Comparison of ENCODE assay signal across 18 mouse cellular contexts in the genomic region with DNA sequence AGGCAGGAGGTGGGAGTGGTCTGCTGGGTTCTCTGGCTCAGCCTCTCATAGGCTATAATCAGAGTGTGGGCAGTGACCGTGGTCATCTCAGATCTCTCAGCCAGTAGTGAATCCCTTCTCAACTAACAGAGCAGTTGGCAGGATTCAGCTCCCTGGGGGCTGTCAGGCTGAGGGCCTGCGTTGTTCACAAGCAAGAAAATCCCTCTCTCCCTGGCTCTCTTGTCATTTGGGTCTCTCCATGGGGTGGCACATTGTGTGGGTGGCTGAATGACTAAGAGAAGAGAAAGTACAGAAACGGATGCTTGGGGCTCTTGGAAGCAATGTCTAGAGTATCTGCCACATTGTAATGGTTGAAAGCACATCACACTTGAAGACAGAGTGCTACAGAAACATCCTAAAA.
DNase-seq lines count a peak whose midpoint lies in the region; ATAC-seq lines count a peak whose summit lies in the region.
"Had no signal": no experiment of that assay in that cellular context is flagged by ENCODE, and none has a peak within 500 bp of the region (broad histone marks: within the 10 kb centered on the region; RNA-seq: fewer than 3 reads in every experiment).

No protein-coding gene starts in this region.

- intact Hi-C loops in gastrocnemius, postnatal 14 days (cut with DNase I; ENCODE audit: low total_unique reads) = no loop called here

- no peak for DNase-seq in kidney, adult 11 months
- DNase-seq in right cerebral cortex, adult 2 months (ENCODE audit: low spot score in 2 of 2) = peak; percentile 63 to 66
- DNase-seq in right cerebral cortex, postnatal 14 days = no peak
- peak; percentile 62 for DNase-seq in gastrocnemius, postnatal 14 days
- DNase-seq in right cerebral cortex, postnatal 36 days (ENCODE audit: low spot score in 2 of 2) = peak; percentile 40 to 69
- DNase-seq in limb, embryonic 10.5 days (ENCODE audit: low spot score) = no peak
- DNase-seq in testis, postnatal 14 days (ENCODE audit: low spot score) = no peak
- DNase-seq: adrenal gland, postnatal 25 days; cerebellum, adult 2 months; embryo, embryonic 11 days; lung, embryonic 14.5 days; retina, postnatal 1 day had no signal

- 22% methylated on average over 3 of the region's 3 CpGs for WGBS in kidney, embryonic 15.5 days
- 41% methylated on average over 3 of the region's 3 CpGs for WGBS in limb, embryonic 10.5 days

- no peaks in the 10 kb centered on the region for H3K36me3 ChIP-seq in kidney, embryonic 15.5 days
- no peaks in the 10 kb centered on the region for H3K36me3 ChIP-seq in limb, embryonic 10.5 days
- H3K36me3 ChIP-seq: forebrain, embryonic 10.5 days; limb, embryonic 12.5 days; neural tube, embryonic 12.5 days; stomach, embryonic 15.5 days had no signal

- no peaks in the 10 kb centered on the region for H3K27me3 ChIP-seq in kidney, embryonic 15.5 days
- H3K27me3 ChIP-seq in limb, embryonic 10.5 days (ENCODE audit: low read depth, poor library complexity, severe bottlenecking) = no peaks in the 10 kb centered on the region
- H3K27me3 ChIP-seq: limb, embryonic 12.5 days; neural tube, embryonic 12.5 days had no signal

- no peak overlapping the region for H3K9ac ChIP-seq in kidney, embryonic 15.5 days
- H3K9ac ChIP-seq: limb, embryonic 12.5 days; lung, embryonic 14.5 days; neural tube, embryonic 12.5 days; stomach, embryonic 15.5 days had no signal

- no peak overlapping the region for H3K4me3 ChIP-seq in kidney, embryonic 15.5 days (replicated peaks)
- H3K4me3 ChIP-seq in limb, embryonic 10.5 days = no peak overlapping the region
- H3K4me3 ChIP-seq: forebrain, embryonic 10.5 days; limb, embryonic 12.5 days; megakaryocyte, embryonic 14.5 days; neural tube, embryonic 12.5 days; stomach, embryonic 15.5 days had no signal

- H3K4me2 ChIP-seq in kidney, embryonic 15.5 days = no peak overlapping the region
- H3K4me2 ChIP-seq: limb, embryonic 12.5 days; lung, embryonic 14.5 days; neural tube, embryonic 12.5 days; stomach, embryonic 15.5 days had no signal

- H3K9me3 ChIP-seq in kidney, embryonic 15.5 days (replicated peaks) = no peaks in the 10 kb centered on the region
- H3K9me3 ChIP-seq in limb, embryonic 10.5 days (replicated peaks) = no peaks in the 10 kb centered on the region
- H3K9me3 ChIP-seq: forebrain, embryonic 10.5 days; limb, embryonic 12.5 days; neural tube, embryonic 12.5 days; stomach, embryonic 15.5 days had no signal

- H3K4me1 ChIP-seq in kidney, embryonic 15.5 days = peaks cover 41% of the 10 kb centered on the region
- H3K4me1 ChIP-seq in limb, embryonic 10.5 days = peaks cover 47% of the 10 kb centered on the region
- H3K4me1 ChIP-seq: stomach, embryonic 15.5 days had no signal

- peak; percentile 65 for ATAC-seq in kidney, embryonic 15.5 days (replicated peaks; ENCODE audit: low FRiP score)

- peak overlapping the region; percentile 38; the same call in 1 of the 2 replicates for H3K27ac ChIP-seq in kidney, embryonic 15.5 days
- H3K27ac ChIP-seq in limb, embryonic 10.5 days = no peak overlapping the region
- H3K27ac ChIP-seq: forebrain, embryonic 10.5 days; limb, embryonic 12.5 days; neural tube, embryonic 12.5 days; stomach, embryonic 15.5 days had no signal

Comparison
In these comparisons a context has a peak if more than half of its experiments do, and no peak if none do; other contexts are left out.
1. DNase-seq: peak in right cerebral cortex, adult 2 months (2 of 2), gastrocnemius, postnatal 14 days (single experiment) and right cerebral cortex, postnatal 36 days (2 of 2); none in kidney, adult 11 months (single experiment), right cerebral cortex, postnatal 14 days (single experiment), limb, embryonic 10.5 days (single experiment) and testis, postnatal 14 days (single experiment).